Mouse (Mus musculus) intestine, embryonic 14.5 days (tissue): Measurements from ENCODE around the gene Gm2115. TPM values are rescaled to one million over a fixed set of nuclear protein-coding genes. Genes with fewer than 3 reads are reported as not detected.
A peak's percentile ranks its signal among the peaks of the same experiment; 100 is the strongest.

Experiments used
- ATAC-seq: fragments of 200-750 bp; cut with Nextera tagmentation; replicated peaks from 2 replicates; pipeline ENCODE4 v1.8.0; 2017; ENCODE audit warnings: low read depth, moderate number of reproducible peaks, moderate TSS enrichment, moderate library complexity; ENCODE audit not compliant: low FRiP score, low TSS enrichment
- DNase-seq: peaks from one replicate; pipeline ENCODE4 v3.0.0-alpha.2; 2018; ENCODE audit warnings: low spot score
- H3K27ac ChIP-seq: fragments of 300-500 bp; sonication (generic); 2 replicates; pipeline ENCODE4 v1.5.1; 2014; ENCODE audit warnings: low read depth, mild to moderate bottlenecking, control low read depth
- H3K27me3 ChIP-seq: fragments of 300-500 bp; sonication (generic); replicated peaks from 2 replicates; pipeline ENCODE4 v1.6.1; 2014; ENCODE audit warnings: low read length, control low read depth; ENCODE audit not compliant: control insufficient read depth, insufficient read depth
- H3K36me3 ChIP-seq: fragments of 300-500 bp; sonication (generic); 2 replicates; pipeline ENCODE4 v1.6.1; 2014; ENCODE audit warnings: low read length, control low read depth; ENCODE audit not compliant: control insufficient read depth, insufficient read depth
- H3K4me1 ChIP-seq: fragments of 300-500 bp; sonication (generic); replicated peaks from 2 replicates; pipeline ENCODE4 v1.6.1; 2014; ENCODE audit warnings: low read length, control low read depth, mixed read lengths; ENCODE audit not compliant: control insufficient read depth, insufficient read depth
- H3K4me2 ChIP-seq: fragments of 300-500 bp; sonication (generic); 2 replicates; pipeline ENCODE4 v1.6.1; 2014; ENCODE audit warnings: low read length
- H3K4me3 ChIP-seq: fragments of 300-500 bp; sonication (generic); 2 replicates; pipeline ENCODE4 v1.5.1; 2014; ENCODE audit warnings: low read depth, low read length, control low read depth, mixed read lengths
- H3K9ac ChIP-seq: fragments of 300-500 bp; sonication (generic); 2 replicates; pipeline ENCODE4 v1.6.1; 2014; ENCODE audit warnings: mild to moderate bottlenecking, low read length
- H3K9me3 ChIP-seq: fragments of 300-500 bp; sonication (generic); 2 replicates; pipeline ENCODE4 v1.6.1; 2016; ENCODE audit warnings: low read length, control low read depth; ENCODE audit not compliant: control insufficient read depth
- WGBS: fragments of 180-500 bp; shearing (Covaris S2); extraction: QIAGEN DNeasy Blood & Tissue Kit; methylation state at CpG from one replicate; pipeline ENCODE4 v1.1.7; 2014; 5-methylcytosine and 5-hydroxymethylcytosine counted together
- polyA plus RNA-seq: library from polyadenylated mRNA; unstranded; fragments of >200 nt; fragmentation: Nextera tagmentation; extraction: Ambion mirVana; gene quantifications from 2 replicates; pipeline ENCODE4 v1.2.1, GENCODE M21; 2014

Gm2115 gene
- polyA plus RNA-seq, 1 experiment from 2014 or later: 1.4 TPM

GRCm38 (mm10) chr7:84532795-84533194, 4.0 kb downstream of the Gm2115 start:
- peak; percentile 61; the same call in 1 of the 2 replicates for ATAC-seq
- DNase-seq: peak; percentile 50
- Histone ChIP-seq H3K4me2 (no peak overlapping the region), H3K9me3 (no peaks in the 10 kb centered on the region), H3K9ac (no peak overlapping the region), H3K36me3 (no peaks in the 10 kb centered on the region), H3K27ac (no peak overlapping the region), H3K4me1 (no peaks in the 10 kb centered on the region; the same call in 1 of the 2 replicates), H3K4me3 (no peak overlapping the region), H3K27me3 (peaks cover 14% of the 10 kb centered on the region)
- 69% methylated on average over 1 of the region's 1 CpGs for WGBS

- no peak for DNase-seq
- Histone ChIP-seq H3K9ac (no peak overlapping the region), H3K4me1 (no peaks in the 10 kb centered on the region), H3K27ac (no peak overlapping the region), H3K9me3 (no peaks in the 10 kb centered on the region), H3K36me3 (no peaks in the 10 kb centered on the region), H3K27me3 (peaks cover 5% of the 10 kb centered on the region; the same call in 1 of the 2 replicates), H3K4me2 (no peak overlapping the region), H3K4me3 (no peak overlapping the region)
- WGBS: 73% methylated on average over 3 of the region's 3 CpGs
- no peak for ATAC-seq
Measured at GRCm38 (mm10) chr7:84534632-84535031, 5.9 kb downstream of the Gm2115 start.

- DNase-seq (no peak), ATAC-seq (no peak)
- Histone ChIP-seq H3K9me3 (no peaks in the 10 kb centered on the region), H3K36me3 (no peaks in the 10 kb centered on the region), H3K27me3 (no peaks in the 10 kb centered on the region), H3K9ac (no peak overlapping the region), H3K4me1 (no peaks in the 10 kb centered on the region), H3K4me3 (no peak overlapping the region), H3K4me2 (no peak overlapping the region), H3K27ac (no peak overlapping the region)
- 84% methylated on average over 4 of the region's 4 CpGs for WGBS
Measured at GRCm38 (mm10) chr7:84544946-84545345, 16.2 kb downstream of the Gm2115 start.

- Histone ChIP-seq H3K4me3 (no peak overlapping the region), H3K36me3 (no peaks in the 10 kb centered on the region), H3K27ac (no peak overlapping the region), H3K27me3 (no peaks in the 10 kb centered on the region), H3K4me1 (no peaks in the 10 kb centered on the region), H3K9ac (no peak overlapping the region), H3K4me2 (no peak overlapping the region), H3K9me3 (no peaks in the 10 kb centered on the region)
- ATAC-seq: no peak
- no peak for DNase-seq
- 70% methylated on average over 4 of the region's 4 CpGs for WGBS
Measured at GRCm38 (mm10) chr7:84546667-84547066, 17.9 kb downstream of the Gm2115 start.

- Histone ChIP-seq H3K9me3 (no peaks in the 10 kb centered on the region), H3K36me3 (no peaks in the 10 kb centered on the region), H3K4me2 (no peak overlapping the region), H3K9ac (no peak overlapping the region), H3K4me1 (no peaks in the 10 kb centered on the region), H3K4me3 (no peak overlapping the region), H3K27ac (no peak overlapping the region), H3K27me3 (no peaks in the 10 kb centered on the region)
- no peak for DNase-seq
- WGBS: 87% methylated on average over 2 of the region's 2 CpGs
- ATAC-seq: no peak
Measured at GRCm38 (mm10) chr7:84551472-84551871, 22.7 kb downstream of the Gm2115 start.

- Histone ChIP-seq H3K36me3 (no peaks in the 10 kb centered on the region), H3K4me1 (no peaks in the 10 kb centered on the region), H3K27ac (no peak overlapping the region), H3K4me2 (no peak overlapping the region), H3K4me3 (no peak overlapping the region), H3K27me3 (no peaks in the 10 kb centered on the region), H3K9me3 (no peaks in the 10 kb centered on the region), H3K9ac (no peak overlapping the region)
- DNase-seq (no peak), ATAC-seq (no peak)
- WGBS: 66% methylated on average over 3 of the region's 3 CpGs
Measured at GRCm38 (mm10) chr7:84555294-84555693, 26.5 kb downstream of the Gm2115 start.

- 82% methylated on average over 3 of the region's 3 CpGs for WGBS
- H3K9ac ChIP-seq: no peak overlapping the region
- H3K27ac ChIP-seq: no peak overlapping the region
- H3K4me2 ChIP-seq: no peak overlapping the region
- H3K36me3 ChIP-seq: no peaks in the 10 kb centered on the region
- DNase-seq (no peak), ATAC-seq (no peak)
- no peaks in the 10 kb centered on the region for H3K27me3 ChIP-seq
- H3K9me3 ChIP-seq: no peaks in the 10 kb centered on the region
- H3K4me3 ChIP-seq: no peak overlapping the region
- no peaks in the 10 kb centered on the region for H3K4me1 ChIP-seq
Measured at GRCm38 (mm10) chr7:84557332-84557731, 28.6 kb downstream of the Gm2115 start.

GRCm38 (mm10) chr7:84560500-84560899, 31.7 kb downstream of the Gm2115 start:
- Histone ChIP-seq H3K27me3 (no peaks in the 10 kb centered on the region), H3K4me2 (no peak overlapping the region), H3K9ac (no peak overlapping the region), H3K4me1 (no peaks in the 10 kb centered on the region), H3K9me3 (no peaks in the 10 kb centered on the region), H3K27ac (no peak overlapping the region), H3K4me3 (no peak overlapping the region), H3K36me3 (no peaks in the 10 kb centered on the region)
- WGBS: 94% methylated on average over 1 of the region's 1 CpGs
- DNase-seq (no peak), ATAC-seq (no peak)

- H3K27me3 ChIP-seq: no peaks in the 10 kb centered on the region
- no peak overlapping the region for H3K27ac ChIP-seq
- H3K4me1 ChIP-seq: no peaks in the 10 kb centered on the region
- H3K4me3 ChIP-seq: no peak overlapping the region
- H3K9ac ChIP-seq: no peak overlapping the region
- DNase-seq (no peak), ATAC-seq (no peak)
- WGBS: 84% methylated on average over 3 of the region's 3 CpGs
- no peaks in the 10 kb centered on the region for H3K36me3 ChIP-seq
- H3K9me3 ChIP-seq: no peaks in the 10 kb centered on the region
- no peak overlapping the region for H3K4me2 ChIP-seq
Measured at GRCm38 (mm10) chr7:84564236-84564635, 35.5 kb downstream of the Gm2115 start.
